Mouse (Mus musculus): ENCODE results near the gene Ccdc186. TPM values are rescaled to one million over a fixed set of nuclear protein-coding genes. Genes with fewer than 3 reads are reported as not detected.

The Ccdc186 gene
- total RNA-seq (2015; ENCODE audit: low replicate concordance) (20.5 and 24.2 TPM in 2 replicates), total RNA-seq (2017; ENCODE audit: low replicate concordance) (56.7 and 70.5 TPM in 2 replicates)

DNA sequence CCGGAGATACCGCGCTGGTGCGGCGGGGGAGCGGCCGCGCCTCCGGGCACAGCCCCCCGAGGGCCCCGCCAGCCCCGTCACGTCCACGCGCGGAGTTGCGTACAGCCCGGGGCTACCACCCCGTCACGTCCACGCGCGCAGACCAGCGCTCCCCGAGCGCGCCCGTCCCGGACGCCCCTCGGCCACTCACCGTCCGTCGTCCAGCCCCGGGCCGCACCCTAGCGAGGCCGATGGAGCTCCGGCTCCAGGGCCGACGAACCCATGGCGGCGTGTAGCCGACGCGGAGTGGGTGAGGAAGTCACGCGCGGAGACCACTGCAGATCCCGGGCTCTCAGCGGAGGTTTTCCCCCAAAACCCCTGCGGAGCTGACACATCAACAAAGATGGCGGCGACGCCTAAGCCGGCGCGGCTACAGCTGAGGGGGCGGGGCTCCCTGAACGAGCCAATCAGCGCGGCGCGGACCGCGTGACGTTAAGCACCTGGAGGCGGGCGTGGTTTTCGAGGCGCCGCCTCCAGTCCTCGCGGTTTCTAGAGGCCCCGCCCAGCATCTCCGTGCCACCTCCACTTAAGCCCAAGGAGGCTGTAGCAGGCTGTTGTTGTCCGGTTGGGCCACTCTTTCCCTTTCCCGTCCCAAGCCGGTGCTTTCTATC, at the start of gene Ccdc186:
TSS of gene Ccdc186 (minus strand) at position 393 of the 650 bp plus-strand sequence.
- peak; percentile 98 for ATAC-seq (replicated peaks; ENCODE audit: low FRiP score, poor library complexity, severe bottlenecking)

DNA sequence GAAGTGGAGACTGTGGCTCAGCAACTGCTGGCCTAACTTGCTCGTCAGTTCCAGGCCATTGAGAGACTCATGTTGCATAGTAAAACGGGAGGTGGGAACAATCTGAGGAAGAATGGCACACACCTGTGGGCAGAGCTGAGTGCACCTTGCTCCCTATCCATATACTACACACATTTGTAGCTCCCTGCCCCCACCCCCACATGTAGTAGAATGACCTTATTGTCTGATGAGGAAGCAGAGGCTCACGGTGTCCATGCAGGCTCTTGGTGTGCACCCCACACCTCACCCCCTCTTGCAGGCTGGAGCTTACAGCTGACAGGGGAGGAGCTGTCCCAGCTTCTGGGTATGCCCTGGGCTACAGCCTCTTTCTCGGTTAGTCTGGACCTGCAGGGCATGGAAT, 45.7 kb upstream of the Ccdc186 start:
- ATAC-seq (replicated peaks; ENCODE audit: low FRiP score, poor library complexity, severe bottlenecking): no peak

DNA sequence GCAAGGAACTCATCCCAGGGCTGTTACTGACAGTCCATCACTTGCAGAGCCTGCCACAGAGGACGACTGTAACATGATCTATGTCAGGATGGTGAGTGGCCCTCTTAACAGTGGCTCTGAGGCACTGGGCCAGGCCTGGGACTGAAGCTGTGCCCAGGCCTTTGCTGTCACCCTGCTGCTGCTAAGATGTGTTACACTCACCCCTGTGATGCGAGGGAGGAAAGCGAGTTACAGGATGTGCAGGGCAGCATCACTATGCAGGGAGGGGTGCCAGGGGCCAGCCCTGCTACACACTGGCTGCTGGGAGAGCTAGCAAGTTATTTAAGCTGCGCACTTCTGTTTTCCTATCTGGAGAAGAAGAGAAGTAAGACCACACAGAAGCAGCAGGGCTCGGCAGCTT, 34.5 kb upstream of the Ccdc186 start:
- ATAC-seq (replicated peaks; ENCODE audit: low FRiP score, poor library complexity, severe bottlenecking): no peak

DNA sequence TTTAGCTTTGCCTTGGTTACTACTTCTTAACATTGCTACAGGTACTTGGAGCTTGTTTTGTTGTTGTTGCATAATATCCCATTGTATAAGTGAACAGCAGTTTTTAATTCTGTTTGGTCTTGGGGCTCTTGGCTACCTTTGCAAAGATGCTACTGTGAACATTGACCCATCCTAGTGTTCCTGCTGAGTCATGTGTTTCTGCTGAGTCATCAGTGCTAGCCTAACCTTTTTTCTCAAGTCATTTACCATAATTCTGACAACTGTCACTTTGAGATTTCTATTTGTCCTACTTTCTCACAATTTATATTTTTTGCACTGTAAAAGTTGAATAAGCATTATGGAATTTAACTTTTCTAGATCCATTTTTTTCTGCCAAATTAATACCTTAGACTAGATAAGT, 30.6 kb upstream of the Ccdc186 start:
- no peak for ATAC-seq (replicated peaks; ENCODE audit: low FRiP score, poor library complexity, severe bottlenecking)

DNA sequence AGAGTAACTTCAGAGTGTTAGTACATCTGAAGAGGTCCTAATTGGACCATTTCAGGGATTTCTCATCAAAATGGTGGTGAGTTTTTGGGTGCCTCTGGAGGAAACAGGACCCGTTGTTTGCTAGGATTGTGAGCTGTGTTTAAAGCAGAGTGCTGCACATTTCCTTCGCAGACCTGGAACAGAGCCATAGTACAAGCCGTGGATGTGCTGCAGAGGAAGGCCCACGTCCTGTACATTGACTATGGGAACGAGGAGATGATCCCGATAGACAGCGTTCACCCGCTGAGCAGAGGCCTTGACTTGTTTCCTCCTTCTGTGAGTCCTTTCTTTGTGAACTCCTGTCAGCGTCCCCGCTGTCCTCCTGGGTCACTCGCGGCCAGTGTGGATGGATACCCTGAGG, 21.0 kb upstream of the Ccdc186 start:
- no peak for ATAC-seq (replicated peaks; ENCODE audit: low FRiP score, poor library complexity, severe bottlenecking)

DNA sequence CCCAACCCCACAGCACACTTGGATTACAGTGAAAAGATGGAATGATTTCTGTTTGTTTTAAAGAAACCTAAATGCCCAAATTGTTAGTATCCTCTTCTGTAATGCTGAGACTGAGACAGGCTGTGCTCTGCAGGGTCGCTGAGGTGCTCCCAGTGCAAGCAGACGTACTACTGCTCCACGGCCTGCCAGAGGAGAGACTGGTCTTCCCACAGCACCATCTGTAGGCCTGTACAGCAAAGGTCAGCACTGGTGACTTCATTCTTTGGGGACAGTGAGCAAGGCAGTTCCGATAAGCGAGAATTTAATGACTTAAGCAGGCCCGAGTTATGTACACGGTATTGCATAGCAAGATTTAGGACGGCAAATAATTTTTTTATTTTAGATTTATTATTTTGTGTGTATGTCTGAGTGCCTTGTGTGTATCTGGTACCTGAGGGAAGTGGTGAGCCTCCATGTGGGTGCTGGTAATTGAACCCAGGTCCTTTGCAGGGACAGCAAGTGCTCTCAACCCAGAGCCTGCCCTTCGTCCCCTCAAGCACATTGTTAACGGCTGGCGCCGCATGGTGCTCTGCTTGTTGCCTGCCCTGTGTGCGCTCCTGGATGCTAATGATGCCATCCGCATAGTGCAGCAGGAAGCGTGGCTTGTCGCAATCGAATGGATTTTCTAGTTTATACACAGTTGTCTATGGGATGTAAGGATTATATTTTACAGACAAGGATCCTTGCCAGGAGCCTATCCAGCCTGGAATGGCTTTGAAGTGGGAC, 17.1 kb upstream of the Ccdc186 start:
- ATAC-seq (replicated peaks; ENCODE audit: low FRiP score, poor library complexity, severe bottlenecking): no peak

DNA sequence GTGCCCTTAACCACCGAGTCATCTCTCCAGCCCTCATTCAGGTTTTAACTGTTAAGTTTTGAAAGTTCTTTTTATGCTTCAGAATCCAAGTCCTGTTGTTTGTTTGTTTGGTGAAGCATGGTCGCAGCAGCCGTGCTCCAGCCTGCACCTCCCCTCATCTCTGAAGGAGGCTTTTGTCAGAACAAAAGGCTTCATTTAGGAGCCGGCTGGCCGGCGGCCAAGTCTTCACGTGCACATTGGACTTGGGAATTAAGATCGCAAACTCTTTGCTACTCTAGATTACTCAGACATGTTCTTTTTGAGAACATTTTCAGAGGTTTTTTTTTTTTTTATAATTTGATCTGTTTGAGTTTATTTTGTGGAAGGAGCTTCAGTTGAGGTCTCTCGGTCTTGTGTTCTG, 13.3 kb upstream of the Ccdc186 start:
- ATAC-seq (replicated peaks; ENCODE audit: low FRiP score, poor library complexity, severe bottlenecking): no peak

DNA sequence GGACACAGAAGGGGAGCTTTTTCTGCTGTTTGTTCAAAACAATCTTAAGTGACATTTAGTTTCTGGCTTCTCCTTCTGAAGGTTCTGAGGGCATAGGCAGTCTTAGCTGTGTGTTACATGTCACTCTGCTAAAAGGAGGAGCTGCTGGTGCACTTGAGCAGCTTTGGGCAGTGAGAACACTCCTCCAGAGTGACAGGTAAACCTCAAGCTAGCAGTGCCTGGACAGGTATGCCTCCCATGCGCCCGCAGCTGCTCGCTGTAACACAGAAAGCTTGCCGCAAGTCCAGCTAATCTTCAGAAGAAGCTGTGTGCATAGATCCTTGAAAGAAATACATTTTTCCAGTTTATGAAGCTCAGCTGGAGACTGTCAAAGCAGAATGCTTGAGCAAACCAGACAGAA, 8.2 kb upstream of the Ccdc186 start:
- ATAC-seq (replicated peaks; ENCODE audit: low FRiP score, poor library complexity, severe bottlenecking): no peak

DNA sequence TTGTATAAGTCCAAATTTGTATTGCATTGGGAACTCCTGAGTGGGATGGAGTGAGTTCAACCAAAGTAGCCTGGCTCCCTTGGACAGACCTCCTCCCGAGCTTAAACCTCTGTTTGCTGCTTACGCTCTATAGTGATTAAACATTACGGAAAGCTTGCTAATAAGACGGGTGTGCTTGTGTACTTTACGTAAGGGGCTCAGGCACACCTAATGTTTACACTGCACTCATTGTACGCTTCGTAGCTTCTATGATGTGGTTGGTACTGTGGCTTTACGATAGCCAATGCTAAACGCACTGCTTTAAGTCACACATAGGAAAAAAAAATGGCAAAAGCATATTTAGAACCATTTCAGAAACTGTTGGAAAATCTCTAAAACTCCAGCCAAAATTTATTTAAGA, 7.3 kb upstream of the Ccdc186 start:
- ATAC-seq (replicated peaks; ENCODE audit: low FRiP score, poor library complexity, severe bottlenecking): no peak

DNA sequence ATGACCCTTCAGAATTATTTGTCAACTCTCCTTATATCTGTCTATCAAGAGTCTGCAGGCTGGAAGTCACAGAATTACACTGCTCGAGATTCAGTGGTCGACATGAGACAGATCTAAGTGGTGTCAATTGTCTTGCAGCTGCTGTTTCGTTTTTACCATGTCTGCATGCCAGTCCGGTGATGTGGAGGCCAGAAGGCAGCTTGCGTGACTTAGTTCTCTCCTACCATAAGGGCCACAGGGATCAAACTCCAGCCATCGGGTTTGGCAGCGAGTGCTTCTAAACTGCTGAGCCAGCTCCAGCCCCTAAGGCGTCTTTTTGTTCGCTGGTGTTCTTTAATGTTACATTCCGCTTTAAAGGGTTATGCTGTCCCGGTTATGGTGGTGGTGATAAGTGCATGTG, 6.3 kb upstream of the Ccdc186 start:
- ATAC-seq (replicated peaks; ENCODE audit: low FRiP score, poor library complexity, severe bottlenecking): no peak

DNA sequence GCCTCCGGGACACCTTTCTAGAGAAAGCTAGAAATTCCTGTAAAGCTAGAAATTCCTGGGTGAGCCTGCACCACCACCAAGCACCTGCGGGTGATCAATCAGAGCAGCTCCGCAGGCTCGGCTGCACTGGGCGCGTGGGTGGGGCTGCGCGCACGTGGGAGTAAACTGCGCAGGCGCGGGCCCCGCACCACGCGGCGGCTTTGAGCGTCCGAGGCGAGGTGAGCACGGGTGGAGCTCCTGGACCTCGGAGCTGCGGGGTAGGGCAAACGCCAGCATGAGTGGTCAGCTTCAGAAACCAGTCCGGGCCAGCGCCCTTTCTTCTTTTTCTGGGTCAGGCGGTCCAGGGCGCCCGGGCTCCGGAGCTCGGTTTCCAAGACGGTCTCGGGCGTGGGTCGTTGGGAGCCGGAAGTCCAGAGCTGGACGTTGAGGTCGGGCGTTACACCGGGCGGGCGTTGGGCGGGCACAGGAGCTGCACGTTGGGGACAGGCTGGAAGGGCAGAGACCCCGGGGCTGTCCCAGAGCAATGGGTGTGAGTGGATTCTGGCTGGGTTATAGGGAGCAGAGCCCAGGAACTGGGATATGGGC, 4.1 kb upstream of the Ccdc186 start, which contains the start of gene Tdrd1:
TSS of gene Tdrd1 (plus strand) at position 163 of the 585 bp plus-strand sequence.
- ATAC-seq (replicated peaks; ENCODE audit: low FRiP score, poor library complexity, severe bottlenecking): no peak

DNA sequence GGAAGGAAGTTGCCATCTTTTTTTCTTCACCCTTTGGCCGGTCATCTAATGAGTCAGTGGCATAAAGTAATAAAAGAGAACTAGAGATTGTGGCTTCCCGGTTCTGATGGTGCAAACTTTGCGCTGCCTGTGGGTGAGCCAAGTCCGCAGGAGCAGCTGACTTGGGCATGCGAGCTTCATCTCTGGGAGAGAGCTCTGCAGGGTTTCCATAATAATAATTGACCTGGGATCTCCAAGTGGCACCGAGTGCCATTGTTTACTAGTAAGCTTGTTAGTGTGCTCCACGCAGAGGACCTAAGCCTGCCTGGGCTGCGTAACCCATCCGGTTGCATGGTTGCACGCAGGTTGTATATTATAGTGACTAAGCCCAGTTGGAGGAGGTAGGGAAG, 452 bp upstream of the Ccdc186 start:
- peak; percentile 63 for ATAC-seq (replicated peaks; ENCODE audit: low FRiP score, poor library complexity, severe bottlenecking)

DNA sequence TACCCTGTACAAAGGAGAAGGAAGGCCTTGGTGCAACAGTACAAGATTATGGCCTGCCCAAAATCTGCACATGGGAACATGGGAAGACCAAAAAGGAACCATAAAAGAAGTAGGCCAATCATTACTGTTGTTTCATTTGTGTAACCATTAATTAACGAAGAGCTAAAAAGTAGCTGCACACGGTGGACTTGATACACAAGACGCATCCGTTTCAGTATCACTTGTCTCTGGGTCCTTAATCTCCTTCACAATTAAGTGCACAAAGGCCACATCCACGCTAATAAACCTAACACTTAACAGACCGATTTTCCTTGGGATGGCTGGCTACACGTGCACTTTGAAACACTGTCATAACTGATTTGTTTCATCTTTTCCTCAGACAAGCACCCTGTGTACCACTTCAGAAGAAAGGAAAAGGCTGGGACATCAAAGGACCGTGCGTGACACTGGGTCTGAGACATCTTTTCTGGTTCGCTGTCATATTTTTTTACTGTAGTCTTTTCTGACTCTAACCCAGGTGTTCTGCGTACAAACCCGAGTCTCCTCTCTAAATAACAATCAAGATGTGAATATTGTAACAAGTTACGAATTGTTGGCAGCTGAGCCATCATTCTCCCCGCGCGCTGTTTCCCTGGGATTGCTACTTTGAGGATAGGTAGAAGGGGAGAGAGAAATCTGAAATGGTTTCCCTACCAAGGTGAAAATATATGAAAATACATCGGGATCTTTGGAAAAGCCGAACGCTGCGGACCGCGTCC, 771 bp downstream of the Ccdc186 start:
- no peak for ATAC-seq (replicated peaks; ENCODE audit: low FRiP score, poor library complexity, severe bottlenecking)

DNA sequence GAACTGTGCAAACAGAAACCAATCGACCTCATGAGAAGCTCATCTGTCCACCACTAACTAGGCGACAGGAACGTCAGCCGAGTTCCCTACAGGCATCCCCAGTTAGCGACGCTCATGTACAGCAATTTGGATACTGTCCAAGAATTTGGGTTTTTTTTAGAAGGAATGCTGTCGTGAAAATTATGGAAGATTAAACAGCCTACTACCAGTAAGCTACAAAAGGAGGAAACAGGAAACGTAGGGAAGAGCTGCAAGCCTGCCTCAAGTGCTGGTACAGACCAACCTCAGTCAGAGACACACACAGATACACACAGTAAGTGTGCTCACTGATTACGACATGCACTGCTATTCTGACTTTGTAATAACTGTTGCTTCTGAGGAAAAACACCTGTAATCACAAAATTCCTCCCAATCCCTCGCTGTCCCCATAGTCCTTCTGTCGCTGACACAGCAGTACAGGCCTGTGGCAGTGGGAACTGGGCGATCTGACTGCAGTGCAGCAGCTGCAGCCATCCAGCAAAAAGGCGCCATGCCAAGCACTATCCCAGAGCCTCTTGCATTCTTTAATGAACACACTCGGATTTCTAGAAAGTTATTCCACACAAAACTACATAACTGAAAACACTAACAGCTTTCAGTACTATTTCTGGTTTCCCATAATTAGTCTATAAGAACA, 4.0 kb downstream of the Ccdc186 start:
- no peak for ATAC-seq (replicated peaks; ENCODE audit: low FRiP score, poor library complexity, severe bottlenecking)

DNA sequence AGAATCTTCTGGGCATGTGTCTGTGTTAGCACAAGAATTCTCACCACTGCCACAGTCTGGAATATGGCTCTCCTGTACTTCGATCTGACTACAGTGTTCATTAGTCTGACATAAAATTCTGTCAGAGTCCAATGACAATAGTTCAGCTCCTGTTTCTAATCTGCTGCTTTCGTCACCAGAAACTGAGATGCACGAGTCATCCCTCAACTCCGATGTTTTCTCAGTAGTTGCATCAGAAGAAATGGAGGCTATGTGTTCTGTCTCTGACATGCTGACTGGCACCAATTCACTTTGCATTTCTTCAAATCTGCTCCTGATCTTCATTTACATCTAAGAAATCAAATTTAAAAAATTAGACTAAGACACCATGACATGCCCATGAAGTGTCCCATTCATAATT, 8.6 kb downstream of the Ccdc186 start:
- no peak for ATAC-seq (replicated peaks; ENCODE audit: low FRiP score, poor library complexity, severe bottlenecking)

DNA sequence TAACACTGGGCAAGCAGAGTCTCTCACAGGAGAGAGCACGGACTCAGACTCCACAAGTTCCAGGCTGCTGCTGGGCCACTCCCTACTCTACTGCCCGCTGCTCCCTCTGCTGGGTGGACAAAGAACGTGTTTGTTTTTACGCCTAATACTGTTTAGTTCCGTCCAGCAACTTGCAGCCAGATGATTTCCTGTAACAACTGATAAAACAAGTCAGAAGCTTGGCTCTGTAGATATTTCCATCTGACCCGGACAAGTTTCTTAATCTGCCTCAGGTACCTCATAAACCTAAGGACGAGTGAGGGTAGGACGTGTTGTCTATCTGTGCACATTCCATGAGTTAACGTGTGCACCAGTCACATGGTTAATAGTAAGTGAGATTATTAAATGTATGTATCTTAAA, 10.4 kb downstream of the Ccdc186 start:
- ATAC-seq (replicated peaks; ENCODE audit: low FRiP score, poor library complexity, severe bottlenecking): peak; percentile 92

DNA sequence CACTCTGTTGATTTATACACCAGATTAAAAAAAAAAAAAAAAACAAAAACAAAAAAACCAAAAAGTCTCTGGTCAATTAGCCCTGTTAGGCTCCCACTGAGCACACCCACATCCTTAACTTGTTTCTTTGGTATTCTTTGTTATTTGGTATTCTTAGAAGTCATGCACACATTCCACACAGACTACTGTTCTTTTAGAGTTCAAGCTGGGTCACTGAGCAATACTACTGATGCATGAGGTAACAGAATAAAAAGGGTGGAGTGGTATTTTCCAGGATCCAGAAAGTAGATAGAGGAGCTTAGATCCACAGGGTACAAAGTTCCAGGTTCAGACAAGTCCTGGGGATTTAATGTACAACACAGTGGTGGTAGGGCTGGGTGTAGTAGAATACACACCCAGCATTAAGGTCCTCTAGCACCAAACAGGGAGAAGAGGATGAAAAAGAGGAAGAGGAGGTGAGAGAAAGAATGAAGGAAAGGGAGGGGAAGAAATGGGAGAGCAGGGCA, 11.3 kb downstream of the Ccdc186 start:
- no peak for ATAC-seq (replicated peaks; ENCODE audit: low FRiP score, poor library complexity, severe bottlenecking)

DNA sequence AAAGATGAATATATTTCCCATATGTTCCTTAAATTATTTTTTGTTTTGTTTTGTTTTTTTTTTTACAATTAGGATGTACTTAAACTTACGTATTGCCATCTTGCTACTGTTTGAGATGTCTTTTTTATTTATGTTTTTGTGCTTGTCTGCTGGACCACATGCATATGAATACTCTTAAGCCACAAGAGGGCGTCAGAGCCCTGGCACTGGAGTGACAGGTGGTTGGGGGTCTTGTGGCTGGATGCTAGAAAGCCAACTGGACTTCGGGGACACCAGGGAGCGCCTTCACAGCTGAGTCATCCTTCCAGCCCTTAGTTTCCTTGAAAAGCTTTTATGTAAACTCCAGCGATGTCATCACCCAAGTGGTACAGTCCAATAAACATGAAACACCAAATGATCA, 13.2 kb downstream of the Ccdc186 start:
- no peak for ATAC-seq (replicated peaks; ENCODE audit: low FRiP score, poor library complexity, severe bottlenecking)

DNA sequence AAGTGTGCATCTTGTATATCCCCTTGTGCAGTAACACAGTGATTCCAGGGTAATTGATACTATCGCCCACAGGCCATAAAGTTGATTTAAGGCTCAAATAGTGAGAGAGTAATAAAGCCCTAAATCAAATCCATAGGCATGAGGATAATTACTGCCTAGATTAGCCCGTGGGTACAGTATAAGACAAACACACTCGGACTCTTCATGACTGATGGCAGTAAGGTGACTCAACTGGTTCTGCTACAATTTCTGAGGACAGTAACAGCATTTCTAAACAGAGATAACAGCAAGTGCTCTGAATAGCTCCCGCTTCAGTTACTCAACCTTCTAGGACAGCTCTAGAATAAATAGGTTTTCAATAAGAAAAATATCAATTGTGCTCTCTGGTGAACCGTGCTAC, 14.9 kb downstream of the Ccdc186 start:
- ATAC-seq (replicated peaks; ENCODE audit: low FRiP score, poor library complexity, severe bottlenecking): no peak

DNA sequence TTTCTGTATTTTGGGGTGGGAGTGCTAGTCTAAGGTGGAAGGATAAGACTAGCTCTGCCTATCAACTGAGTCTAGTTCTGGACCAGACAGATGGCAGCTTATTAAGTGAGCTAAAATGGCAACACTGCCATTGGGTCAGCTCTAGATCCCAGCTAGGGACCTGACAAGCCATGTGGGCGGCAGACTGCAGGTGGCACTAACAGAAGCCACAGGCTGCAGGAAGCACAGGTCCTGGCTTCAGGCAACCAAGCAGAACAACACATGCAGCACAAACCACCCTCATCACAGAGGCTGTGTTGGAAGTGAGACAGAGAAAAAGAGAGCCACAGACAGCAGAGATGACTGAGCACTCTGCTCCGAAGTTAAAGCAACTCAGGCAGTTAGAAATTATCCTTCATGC, 16.6 kb downstream of the Ccdc186 start:
- no peak for ATAC-seq (replicated peaks; ENCODE audit: low FRiP score, poor library complexity, severe bottlenecking)

Measured in erythroblast, adult 5-6 weeks (primary cell).